Mouse (Mus musculus) CH12.LX (cell line): ENCODE measurements around the gene Usp36.

Source experiments
- CHD1 ChIP-seq: IDR thresholded peaks from 2 replicates; pipeline ENCODE4 v1.6.1; 2012; ENCODE audit warnings: low read depth, low read length, improper control_type of control experiment, inconsistent platforms
- CTCF ChIP-seq, 2 experiments: IDR thresholded peaks in 1 of 2; conservative IDR thresholded peaks in 1 of 2; 2 replicates each; pipeline ENCODE4 v1.5.1; 2011 to 2012; ENCODE audit warnings: low read depth in 2 of 2, low read length in 2 of 2, improper control_type of control experiment in 1 of 2, inconsistent platforms in 1 of 2, mild to moderate bottlenecking in 1 of 2, moderate library complexity in 1 of 2
- MAX ChIP-seq: IDR thresholded peaks from 2 replicates; pipeline ENCODE4 v1.6.1; 2011; ENCODE audit warnings: low read length, improper control_type of control experiment
- MAZ ChIP-seq: IDR thresholded peaks from 2 replicates; pipeline ENCODE4 v1.6.1; 2012; ENCODE audit warnings: low read depth, mild to moderate bottlenecking, inconsistent platforms, low read length, improper control_type of control experiment, moderate library complexity
- POLR2A ChIP-seq: IDR thresholded peaks from 2 replicates; pipeline ENCODE4 v1.6.1; 2011; ENCODE audit warnings: low read depth, mild to moderate bottlenecking, improper control_type of control experiment, low read length
- RCOR1 ChIP-seq: conservative IDR thresholded peaks from 2 replicates; pipeline ENCODE4 v1.6.1; 2012; ENCODE audit warnings: low read depth, mild to moderate bottlenecking, inconsistent platforms, low read length, improper control_type of control experiment
- USF1 ChIP-seq: IDR thresholded peaks from 2 replicates; pipeline ENCODE4 v1.6.1; 2014; ENCODE audit warnings: low read depth, mild to moderate bottlenecking, inconsistent platforms, low read length, improper control_type of control experiment
- USF2 ChIP-seq: conservative IDR thresholded peaks from 2 replicates; pipeline ENCODE4 v1.6.1; 2011; ENCODE audit warnings: low read depth, low read length, improper control_type of control experiment

DNA sequence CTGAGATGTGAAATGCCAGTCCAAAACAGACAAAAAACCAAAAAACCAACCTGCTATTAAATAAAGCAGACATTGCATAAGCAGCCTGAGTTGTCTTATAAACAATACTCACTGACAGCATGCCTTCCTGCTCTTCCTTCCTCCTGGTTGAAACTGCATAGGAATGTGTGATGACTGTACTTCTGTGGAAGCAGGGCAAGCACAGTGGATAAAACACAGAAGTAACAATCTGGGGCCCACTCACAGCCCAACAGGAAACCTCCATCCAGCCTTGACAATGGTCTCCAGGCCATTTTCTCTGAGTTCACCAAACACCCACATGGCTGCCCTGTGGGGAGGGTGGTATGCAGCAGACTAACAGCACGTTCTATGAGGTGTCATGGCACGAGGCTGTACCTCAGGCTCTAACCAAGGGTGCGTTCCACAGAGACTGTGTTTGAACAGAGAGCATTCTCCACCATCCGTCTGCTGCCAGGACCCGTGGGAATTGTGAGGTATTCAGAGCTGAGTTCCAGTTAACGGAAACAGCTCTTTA, 67.6 kb downstream of the Usp36 start:
- no peak for TF ChIP-seq USF2
- TF ChIP-seq POLR2A: no peak
- no peak for TF ChIP-seq CTCF (conservative IDR thresholded peaks at IDR 0.05 in 1 of 2, IDR thresholded peaks at IDR 0.05 in 1 of 2; ENCODE audit: low read depth in 2 of 2, low read length in 2 of 2)
- TF ChIP-seq CHD1: no peak
- no peak for TF ChIP-seq MAZ
- no peak for TF ChIP-seq USF1
- no peak for TF ChIP-seq RCOR1
- no peak for TF ChIP-seq MAX
